8 mouse cellular contexts compared by ENCODE assay signal in the genomic region with DNA sequence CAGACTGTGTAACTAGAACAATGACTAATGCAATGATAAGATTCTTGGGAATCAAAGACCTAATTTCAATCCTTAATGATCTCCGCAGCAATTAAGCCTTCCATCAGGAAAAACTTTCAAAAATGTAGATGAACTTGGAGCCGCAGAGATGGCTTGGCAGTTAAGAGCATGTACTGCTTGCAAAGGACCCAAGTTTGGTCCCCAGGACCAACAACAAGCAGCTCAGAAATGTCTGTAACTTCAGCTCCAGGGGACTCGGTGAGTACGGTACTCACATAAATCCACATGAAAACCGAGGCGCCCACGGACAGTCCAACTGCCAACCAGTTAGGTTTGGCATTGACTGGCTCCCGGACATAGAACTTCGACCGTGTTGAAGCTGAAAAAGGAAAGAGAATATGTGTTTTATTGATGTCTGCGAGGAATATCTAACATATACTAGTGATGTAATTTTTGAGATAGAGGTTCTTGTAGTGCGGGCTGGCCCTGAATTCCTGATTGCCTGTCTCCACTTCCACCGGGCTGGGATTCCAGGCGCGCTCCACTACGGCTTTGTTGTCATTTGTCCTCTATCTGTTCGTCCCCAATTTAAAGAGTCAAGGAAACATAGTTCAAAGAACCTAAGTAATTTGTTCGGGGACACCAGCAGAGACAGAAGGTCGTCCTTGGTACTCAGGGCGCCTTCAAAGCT. TPM values are rescaled to one million over a fixed set of nuclear protein-coding genes. Genes with fewer than 3 reads are reported as not detected.
DNase-seq lines count a peak whose midpoint lies in the region; ATAC-seq and TF ChIP-seq lines count a peak whose summit lies in the region.

No protein-coding gene starts in this region.

- ATAC-seq in heart, embryonic 14.5 days (ENCODE audit: insufficient number of reproducible peaks, insufficient read depth, low FRiP score, low read depth): no peak
- ATAC-seq in liver, embryonic 13.5 days (ENCODE audit: low read depth): peak; percentile 25; the same call in 1 of the 2 replicates
- ATAC-seq in stomach, embryonic 15.5 days (ENCODE audit: insufficient read depth, low FRiP score, low read depth): no peak

- H3K36me3 ChIP-seq in spleen, adult 2 months (ENCODE audit: control insufficient read depth, insufficient read depth, low read length): peaks cover 10% of the 10 kb centered on the region
- peaks cover 41% of the 10 kb centered on the region for H3K36me3 ChIP-seq in heart, embryonic 14.5 days (ENCODE audit: control insufficient read depth, insufficient read depth, low read length)
- H3K36me3 ChIP-seq in liver, embryonic 13.5 days: peaks cover 33% of the 10 kb centered on the region
- no peaks in the 10 kb centered on the region; the same call in none of the 2 replicates for H3K36me3 ChIP-seq in stomach, embryonic 15.5 days

- no peaks in the 10 kb centered on the region for H3K27me3 ChIP-seq in spleen, adult 2 months (ENCODE audit: control insufficient read depth, insufficient read depth, low read length)
- no peaks in the 10 kb centered on the region for H3K27me3 ChIP-seq in heart, embryonic 14.5 days (ENCODE audit: control insufficient read depth, insufficient read depth, low read length)
- no peaks in the 10 kb centered on the region for H3K27me3 ChIP-seq in liver, embryonic 13.5 days
- H3K27me3 ChIP-seq in stomach, embryonic 15.5 days (replicated peaks): no peaks in the 10 kb centered on the region

- no peak for TF ChIP-seq POLR2A in spleen, adult 2 months (IDR thresholded peaks at IDR 0.05; ENCODE audit: low read depth, low read length)

- TF ChIP-seq CTCF in spleen, adult 2 months (IDR thresholded peaks at IDR 0.05; ENCODE audit: extremely low read depth, insufficient read depth, insufficient read length, insufficient replicate concordance): no peak

- peaks cover 5% of the 10 kb centered on the region; the same call in 1 of the 2 replicates for H3K4me1 ChIP-seq in spleen, adult 2 months (ENCODE audit: control insufficient read depth, insufficient read depth, insufficient read length)
- peaks cover 2 to 14% of the 10 kb centered on the region in 2 experiments; a peak in 3 of 4 replicates for H3K4me1 ChIP-seq in heart, embryonic 14.5 days (ENCODE audit: control insufficient read depth in 2 of 2, insufficient read depth in 2 of 2, low read length in 2 of 2)
- peaks cover 37% of the 10 kb centered on the region for H3K4me1 ChIP-seq in liver, embryonic 13.5 days (replicated peaks)
- peaks cover 5% of the 10 kb centered on the region for H3K4me1 ChIP-seq in stomach, embryonic 15.5 days

- peak overlapping the region; percentile 88 for H3K9ac ChIP-seq in heart, embryonic 14.5 days (ENCODE audit: low read length)
- peak overlapping the region; percentile 96 for H3K9ac ChIP-seq in liver, embryonic 13.5 days
- H3K9ac ChIP-seq in stomach, embryonic 15.5 days: peak overlapping the region; percentile 86

- H3K4me2 ChIP-seq in heart, embryonic 14.5 days (ENCODE audit: low read length): peak overlapping the region; percentile 74
- H3K4me2 ChIP-seq in liver, embryonic 13.5 days: peak overlapping the region; percentile 82
- peak overlapping the region; percentile 75 for H3K4me2 ChIP-seq in stomach, embryonic 15.5 days

- peak; percentile 25 for DNase-seq in embryo, embryonic 10 days (ENCODE audit: low spot score)
- DNase-seq in embryo, embryonic 9.5 days (ENCODE audit: extremely low spot score): no peak
- DNase-seq in spleen, adult 2 months (ENCODE audit: low read depth in 1 of 2, low spot score in 2 of 2): no peak
- DNase-seq in spleen, postnatal 4 days (ENCODE audit: low spot score in 2 of 2): no peak
- peak; percentile 9 for DNase-seq in liver, embryonic 13.5 days
- DNase-seq in layer of hippocampus, adult 9-11 months: no peak

- WGBS in spleen, adult 2 months: 34% methylated on average over 20 of the region's 20 CpGs
- WGBS in heart, embryonic 14.5 days: 20% methylated on average over 20 of the region's 20 CpGs
- WGBS in liver, embryonic 13.5 days (ENCODE audit: insufficient replicate concordance): 21% methylated on average over 20 of the region's 20 CpGs
- 21% methylated on average over 20 of the region's 20 CpGs for WGBS in stomach, embryonic 15.5 days

- peak overlapping the region; percentile 95 for H3K4me3 ChIP-seq in spleen, adult 2 months (ENCODE audit: extremely low read depth, insufficient read depth, insufficient read length)
- peak overlapping the region; percentile 62 to 72 for H3K4me3 ChIP-seq in heart, embryonic 14.5 days (ENCODE audit: control insufficient read depth in 1 of 2, insufficient read depth in 1 of 2, low read depth in 1 of 2, low read length in 2 of 2)
- peak overlapping the region; percentile 93 for H3K4me3 ChIP-seq in liver, embryonic 13.5 days (replicated peaks)
- peak overlapping the region; percentile 81 for H3K4me3 ChIP-seq in stomach, embryonic 15.5 days (replicated peaks)

- no peak overlapping the region; the same call in 1 of the 2 replicates for H3K27ac ChIP-seq in spleen, adult 2 months (ENCODE audit: insufficient read depth, low read length)
- peak overlapping the region; percentile 95 to 97 for H3K27ac ChIP-seq in heart, embryonic 14.5 days (replicated peaks in 1 of 2; ENCODE audit: control insufficient read depth in 1 of 2, insufficient read depth in 1 of 2, low read depth in 2 of 2, low read length in 2 of 2)
- peak overlapping the region; percentile 87 for H3K27ac ChIP-seq in liver, embryonic 13.5 days
- peak overlapping the region; percentile 95 for H3K27ac ChIP-seq in stomach, embryonic 15.5 days

- no peaks in the 10 kb centered on the region for H3K9me3 ChIP-seq in heart, embryonic 14.5 days (ENCODE audit: control insufficient read depth, low read length)
- no peaks in the 10 kb centered on the region for H3K9me3 ChIP-seq in liver, embryonic 13.5 days (replicated peaks)
- no peaks in the 10 kb centered on the region for H3K9me3 ChIP-seq in stomach, embryonic 15.5 days

RNA-seq across cellular contexts. Expression of a gene that starts 0.8 kb away (rescaled TPM):
- polyA plus RNA-seq in spleen, adult 2 months (2012; rRNA removed): 35.6 and 44.9 TPM in 2 replicates
- polyA plus RNA-seq in heart, embryonic 14.5 days (2014; fragmentation: Nextera tagmentation; extraction: Ambion mirVana): 1,752 and 1,832 TPM in 2 replicates
- 563 and 588 TPM in 2 replicates for polyA plus RNA-seq in liver, embryonic 13.5 days (2015; fragmentation: Nextera tagmentation; extraction: Ambion mirVana)
- 709 and 792 TPM in 2 replicates for polyA plus RNA-seq in stomach, embryonic 15.5 days (2015; fragmentation: Nextera tagmentation; extraction: Ambion mirVana)

RNA-seq across cellular contexts. Expression of a gene that starts 6.9 kb away (rescaled TPM):
- 1.7 and 2.1 TPM in 2 replicates for polyA plus RNA-seq in spleen, adult 2 months (2012; rRNA removed)
- polyA plus RNA-seq in heart, embryonic 14.5 days (2014; fragmentation: Nextera tagmentation; extraction: Ambion mirVana): 28.9 and 30.7 TPM in 2 replicates
- 34.5 and 47.1 TPM in 2 replicates for polyA plus RNA-seq in liver, embryonic 13.5 days (2015; fragmentation: Nextera tagmentation; extraction: Ambion mirVana)
- polyA plus RNA-seq in stomach, embryonic 15.5 days (2015; fragmentation: Nextera tagmentation; extraction: Ambion mirVana): 43.8 and 49.9 TPM in 2 replicates

RNA-seq across cellular contexts. Expression of a gene that starts 11.5 kb away (rescaled TPM):
- 0.36 TPM in 2 replicates for polyA plus RNA-seq in spleen, adult 2 months (2012; rRNA removed)
- polyA plus RNA-seq in heart, embryonic 14.5 days (2014; fragmentation: Nextera tagmentation; extraction: Ambion mirVana): 7.7 and 8.6 TPM in 2 replicates
- 1.1 TPM in 2 replicates for polyA plus RNA-seq in liver, embryonic 13.5 days (2015; fragmentation: Nextera tagmentation; extraction: Ambion mirVana)
- polyA plus RNA-seq in stomach, embryonic 15.5 days (2015; fragmentation: Nextera tagmentation; extraction: Ambion mirVana): 3.8 and 4.0 TPM in 2 replicates

Comparison
In these comparisons a context has a peak if more than half of its experiments do, and no peak if none do; other contexts are left out.
1. DNase-seq: peak in embryo, embryonic 10 days (single experiment) and liver, embryonic 13.5 days (single experiment); none in embryo, embryonic 9.5 days (single experiment), spleen, adult 2 months (0 of 2), spleen, postnatal 4 days (0 of 2) and layer of hippocampus, adult 9-11 months (single experiment).
2. RNA of a gene that starts 0.8 kb away (polyA plus RNA-seq): 1,752 to 1,832 TPM in heart, embryonic 14.5 days, 709 to 792 TPM in stomach, embryonic 15.5 days and 563 to 588 TPM in liver, embryonic 13.5 days; 35.6 to 44.9 TPM in spleen, adult 2 months; every median in the first group is over 10 times any median in the second.
3. Peak in every context shown above with its lines, with median percentiles within 50 percentile points of each other: H3K4me3 ChIP-seq, H3K4me2 ChIP-seq and H3K9ac ChIP-seq.